Mouse (Mus musculus) hindbrain, embryonic 10.5 days (tissue): ENCODE data around the gene Ipo5. TPM values are rescaled to one million over a fixed set of nuclear protein-coding genes. Genes with fewer than 3 reads are reported as not detected.

ENCODE experiments used
- DNase-seq: peaks from one replicate; pipeline ENCODE4 v3.0.0-alpha.2; 2017; ENCODE audit warnings: low spot score
- H3K27ac ChIP-seq: fragments of 300-500 bp; sonication (generic); 2 replicates; pipeline ENCODE4 v1.5.1; 2016; ENCODE audit warnings: mild to moderate bottlenecking, moderate library complexity
- H3K27me3 ChIP-seq: fragments of 300-500 bp; sonication (generic); 2 replicates; pipeline ENCODE4 v1.6.1; 2016; ENCODE audit warnings: mild to moderate bottlenecking; ENCODE audit not compliant: poor library complexity, insufficient read depth, severe bottlenecking
- H3K36me3 ChIP-seq: fragments of 300-500 bp; sonication (generic); 2 replicates; pipeline ENCODE4 v1.6.1; 2016; ENCODE audit warnings: mild to moderate bottlenecking, moderate library complexity
- H3K4me1 ChIP-seq: fragments of 300-500 bp; sonication (generic); replicated peaks from 2 replicates; pipeline ENCODE4 v1.6.1; 2016; ENCODE audit warnings: mild to moderate bottlenecking
- H3K4me3 ChIP-seq: fragments of 300-500 bp; sonication (generic); 2 replicates; pipeline ENCODE4 v1.5.1; 2016; ENCODE audit warnings: mild to moderate bottlenecking, moderate library complexity
- H3K9me3 ChIP-seq: fragments of 300-500 bp; sonication (generic); 2 replicates; pipeline ENCODE4 v1.6.1; 2016; ENCODE audit warnings: mild to moderate bottlenecking, moderate library complexity
- WGBS: fragments of 180-500 bp; shearing (Covaris S2); methylation state at CpG from one replicate; pipeline ENCODE4 v1.1.7; 2016; 5-methylcytosine and 5-hydroxymethylcytosine counted together
- polyA plus RNA-seq: library from polyadenylated mRNA; unstranded; fragments of >200 nt; fragmentation: Nextera tagmentation; extraction: Ambion mirVana; gene quantifications from 2 replicates; pipeline ENCODE4 v1.2.1, GENCODE M21; 2016

The Ipo5 gene
- polyA plus RNA-seq, 1 experiment from 2014 or later: 105 TPM

DNA sequence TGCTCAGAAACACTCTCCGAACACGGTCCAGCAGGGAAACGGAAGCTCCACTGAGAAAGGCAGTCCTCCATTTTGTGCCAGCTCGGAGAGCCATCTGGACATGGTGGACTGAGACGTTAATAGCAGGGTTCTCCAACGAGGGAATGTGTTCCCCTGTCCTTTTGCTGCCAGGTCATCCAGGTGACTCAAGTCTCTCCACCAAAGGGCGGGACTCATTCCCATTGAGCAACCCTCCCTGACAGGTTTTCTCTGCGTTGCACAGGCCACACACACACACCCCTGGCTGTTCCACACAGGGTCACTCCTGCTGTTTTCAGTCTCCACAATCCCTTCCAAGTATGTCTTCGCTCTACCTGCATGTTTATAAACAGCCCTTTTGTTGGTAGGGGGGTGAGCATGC is 30.0 kb upstream of the Ipo5 start:
- H3K4me3 ChIP-seq: no peak overlapping the region
- no peak for DNase-seq
- H3K4me1 ChIP-seq: peaks cover 13% of the 10 kb centered on the region
- 87% methylated on average over 9 of the region's 9 CpGs for WGBS
- H3K27me3 ChIP-seq: no peaks in the 10 kb centered on the region
- no peaks in the 10 kb centered on the region for H3K36me3 ChIP-seq
- no peaks in the 10 kb centered on the region for H3K9me3 ChIP-seq
- no peak overlapping the region for H3K27ac ChIP-seq

DNA sequence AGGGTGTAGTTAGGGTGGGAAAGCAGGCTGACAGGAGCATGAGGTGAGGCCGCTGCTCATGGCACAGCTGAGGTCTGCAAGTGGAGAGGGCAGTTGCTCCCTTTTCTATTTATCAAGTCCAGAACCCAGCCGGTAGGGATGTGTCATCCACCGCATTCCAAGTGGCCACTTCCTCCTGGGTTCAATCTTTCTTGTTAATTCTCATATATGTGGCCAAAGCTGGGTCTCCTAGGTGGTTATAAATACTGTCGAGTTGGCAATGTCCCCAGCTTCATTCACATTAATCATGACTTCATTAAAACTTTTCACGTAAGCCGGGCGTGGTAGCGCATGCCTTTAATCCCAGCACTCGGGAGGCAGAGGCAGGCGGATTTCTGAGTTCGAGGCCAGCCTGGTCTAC is 22.3 kb upstream of the Ipo5 start:
- H3K4me3 ChIP-seq: no peak overlapping the region
- no peak for DNase-seq

DNA sequence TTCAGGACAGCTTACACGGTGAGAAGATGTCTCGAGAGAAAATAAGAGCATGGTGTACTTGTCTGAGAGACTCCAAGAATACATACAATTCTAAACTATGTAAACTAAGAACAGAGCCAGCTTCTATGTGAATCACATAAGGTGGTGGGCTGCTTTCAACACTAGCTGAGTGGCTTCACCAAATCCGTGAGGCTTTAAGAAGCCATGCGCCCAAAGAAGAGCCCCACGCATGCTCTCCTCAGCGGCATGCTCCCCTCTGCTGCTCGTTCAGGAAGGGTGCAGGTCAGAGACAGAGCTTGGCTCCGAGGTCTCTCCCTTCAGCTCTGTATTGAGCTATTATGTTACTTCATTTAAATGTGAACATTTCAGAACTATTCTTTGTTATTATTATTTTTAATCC is 18.7 kb upstream of the Ipo5 start:
- no peak for DNase-seq
- Histone ChIP-seq H3K4me3 (no peak overlapping the region), H3K27me3 (no peaks in the 10 kb centered on the region), H3K27ac (no peak overlapping the region), H3K36me3 (no peaks in the 10 kb centered on the region), H3K9me3 (no peaks in the 10 kb centered on the region), H3K4me1 (peaks cover 8% of the 10 kb centered on the region)
- WGBS: 80% methylated on average over 8 of the region's 8 CpGs

More for the DNA sequence above, 22.3 kb upstream of the Ipo5 start:
- no peaks in the 10 kb centered on the region for H3K36me3 ChIP-seq
- 91% methylated on average over 11 of the region's 11 CpGs for WGBS
- H3K4me1 ChIP-seq: no peaks in the 10 kb centered on the region
- no peak overlapping the region for H3K27ac ChIP-seq
- H3K27me3 ChIP-seq: no peaks in the 10 kb centered on the region
- H3K9me3 ChIP-seq: no peaks in the 10 kb centered on the region

DNA sequence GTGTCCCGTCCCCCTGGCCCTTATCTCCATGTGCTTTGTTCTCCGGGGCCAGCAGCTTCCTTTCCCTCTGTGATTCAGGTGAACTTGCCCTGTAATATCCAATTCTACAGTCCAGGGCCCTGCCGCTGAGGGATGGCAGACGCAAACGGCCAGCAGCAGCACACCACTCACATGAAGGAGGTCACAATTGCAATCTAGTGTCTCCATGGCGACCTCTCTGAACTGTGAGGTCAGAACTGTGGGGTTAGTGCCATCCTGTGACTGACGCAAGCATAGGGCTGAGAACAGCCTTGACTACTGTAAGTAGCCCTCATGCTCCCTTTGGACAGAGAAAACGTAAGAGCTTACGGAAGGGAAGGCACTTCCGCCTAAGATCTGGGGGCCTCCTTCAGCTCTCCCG is 14.4 kb upstream of the Ipo5 start:
- H3K36me3 ChIP-seq: no peaks in the 10 kb centered on the region
- WGBS: 80% methylated on average over 11 of the region's 11 CpGs
- peaks cover 8% of the 10 kb centered on the region for H3K4me1 ChIP-seq
- no peaks in the 10 kb centered on the region for H3K27me3 ChIP-seq
- H3K4me3 ChIP-seq: no peak overlapping the region
- DNase-seq: no peak
- no peak overlapping the region for H3K27ac ChIP-seq
- H3K9me3 ChIP-seq: no peaks in the 10 kb centered on the region

DNA sequence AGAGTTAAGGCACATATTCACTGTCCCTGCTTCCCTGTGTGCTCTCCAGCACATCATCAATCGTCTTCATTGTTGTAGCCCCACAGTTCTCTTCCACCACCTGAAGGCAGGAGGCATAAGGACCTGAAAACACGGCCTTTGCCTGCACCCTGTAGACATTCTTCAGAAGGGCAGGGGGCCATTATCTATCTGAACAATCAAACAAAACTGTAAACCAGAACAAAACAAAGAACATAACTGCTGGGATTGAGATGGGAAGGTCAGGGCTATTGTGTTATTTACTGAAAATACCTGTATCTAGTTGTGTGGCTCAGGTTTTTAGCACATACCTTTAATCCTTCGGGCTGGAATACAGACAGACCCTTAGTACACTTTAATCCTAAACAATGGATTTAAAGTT is 12.1 kb upstream of the Ipo5 start:
- no peaks in the 10 kb centered on the region for H3K9me3 ChIP-seq
- peaks cover 8% of the 10 kb centered on the region for H3K4me1 ChIP-seq
- H3K27me3 ChIP-seq: no peaks in the 10 kb centered on the region
- H3K4me3 ChIP-seq: no peak overlapping the region
- no peak overlapping the region for H3K27ac ChIP-seq
- WGBS: 74% methylated on average over 3 of the region's 3 CpGs
- H3K36me3 ChIP-seq: no peaks in the 10 kb centered on the region
- DNase-seq: no peak

DNA sequence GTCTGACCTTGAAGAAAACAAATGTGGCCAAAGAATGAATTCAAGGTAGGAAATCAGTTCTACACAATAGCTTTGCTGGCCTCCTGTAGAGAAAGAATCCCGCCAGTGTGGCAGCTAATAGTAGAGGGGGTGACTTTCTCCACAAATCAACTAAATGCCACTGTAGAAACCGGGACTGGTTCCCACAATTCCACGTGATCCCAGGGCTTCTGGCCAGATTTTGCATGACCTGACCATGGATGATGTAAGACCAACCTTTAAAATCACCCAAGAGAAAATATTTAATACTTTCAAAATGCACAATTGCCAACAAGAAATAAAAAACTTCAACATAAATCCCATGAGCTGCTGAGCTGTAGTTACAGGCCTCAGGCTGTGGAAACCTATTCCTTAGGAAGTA is 1.6 kb upstream of the Ipo5 start:
- Histone ChIP-seq H3K9me3 (no peaks in the 10 kb centered on the region), H3K27me3 (no peaks in the 10 kb centered on the region), H3K27ac (no peak overlapping the region), H3K36me3 (peaks cover 3% of the 10 kb centered on the region; the same call in 1 of the 2 replicates), H3K4me1 (peaks cover 29% of the 10 kb centered on the region), H3K4me3 (no peak overlapping the region)
- 47% methylated on average over 3 of the region's 3 CpGs for WGBS
- DNase-seq: no peak

DNA sequence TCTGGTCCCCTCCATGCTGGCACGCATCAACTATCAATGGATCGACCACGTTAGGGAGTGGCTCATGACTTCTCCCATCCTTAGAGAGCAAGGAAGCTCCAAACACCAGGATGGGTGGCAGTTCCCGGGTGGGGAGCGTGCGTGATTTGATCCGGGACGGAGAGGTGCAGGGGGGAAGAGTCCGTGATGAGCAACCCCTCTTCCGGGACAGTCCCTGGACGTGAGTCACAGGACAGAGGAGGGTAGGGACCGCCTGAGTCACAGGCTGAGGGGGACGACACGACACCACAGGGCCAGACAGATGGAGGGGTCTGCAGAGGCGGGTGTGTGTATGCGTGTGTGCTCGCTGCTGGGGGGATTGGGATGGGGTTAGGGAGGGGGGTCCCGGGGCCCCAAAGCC is 704 bp upstream of the Ipo5 start:
- Histone ChIP-seq H3K4me3 (peak overlapping the region; percentile 85), H3K9me3 (no peaks in the 10 kb centered on the region), H3K27ac (peak overlapping the region; percentile 95), H3K36me3 (peaks cover 8% of the 10 kb centered on the region; the same call in 1 of the 2 replicates), H3K4me1 (peaks cover 29% of the 10 kb centered on the region), H3K27me3 (no peaks in the 10 kb centered on the region)
- under 1% methylated on average over 18 of the region's 18 CpGs for WGBS
- no peak for DNase-seq

DNA sequence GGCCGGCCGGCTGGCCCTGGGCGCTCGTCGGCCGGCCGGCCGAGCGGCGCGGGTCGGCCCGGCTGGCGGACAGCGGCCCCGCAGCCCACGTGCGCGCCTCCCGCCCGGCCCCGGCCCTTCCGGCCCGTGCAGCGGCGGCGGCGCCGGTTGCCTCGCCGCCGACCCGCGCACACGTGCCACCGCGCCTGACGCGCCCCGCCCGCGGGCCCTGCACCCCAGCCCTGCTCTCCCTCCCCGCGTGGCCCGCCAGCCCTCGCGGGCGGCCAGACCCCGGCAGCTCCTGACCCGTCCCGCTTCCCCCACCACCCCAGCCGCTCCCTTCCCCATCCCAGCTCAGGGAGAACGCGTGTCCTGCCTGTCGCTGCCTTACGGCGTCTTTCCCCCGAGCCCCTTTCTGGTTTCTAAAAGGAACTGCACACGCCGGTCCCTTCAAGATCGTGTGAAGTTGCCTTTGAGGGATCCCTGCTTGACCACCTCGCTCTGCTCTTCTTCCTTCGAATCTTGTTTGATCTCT is 421 bp downstream of the Ipo5 start:
- Histone ChIP-seq H3K9me3 (no peaks in the 10 kb centered on the region), H3K36me3 (peaks cover 14% of the 10 kb centered on the region; the same call in 1 of the 2 replicates), H3K4me1 (peaks cover 29% of the 10 kb centered on the region), H3K4me3 (peak overlapping the region; percentile 85), H3K27ac (peak overlapping the region; percentile 95), H3K27me3 (no peaks in the 10 kb centered on the region)
- DNase-seq: peak; percentile 64
- WGBS: under 1% methylated on average over 60 of the region's 63 CpGs

DNA sequence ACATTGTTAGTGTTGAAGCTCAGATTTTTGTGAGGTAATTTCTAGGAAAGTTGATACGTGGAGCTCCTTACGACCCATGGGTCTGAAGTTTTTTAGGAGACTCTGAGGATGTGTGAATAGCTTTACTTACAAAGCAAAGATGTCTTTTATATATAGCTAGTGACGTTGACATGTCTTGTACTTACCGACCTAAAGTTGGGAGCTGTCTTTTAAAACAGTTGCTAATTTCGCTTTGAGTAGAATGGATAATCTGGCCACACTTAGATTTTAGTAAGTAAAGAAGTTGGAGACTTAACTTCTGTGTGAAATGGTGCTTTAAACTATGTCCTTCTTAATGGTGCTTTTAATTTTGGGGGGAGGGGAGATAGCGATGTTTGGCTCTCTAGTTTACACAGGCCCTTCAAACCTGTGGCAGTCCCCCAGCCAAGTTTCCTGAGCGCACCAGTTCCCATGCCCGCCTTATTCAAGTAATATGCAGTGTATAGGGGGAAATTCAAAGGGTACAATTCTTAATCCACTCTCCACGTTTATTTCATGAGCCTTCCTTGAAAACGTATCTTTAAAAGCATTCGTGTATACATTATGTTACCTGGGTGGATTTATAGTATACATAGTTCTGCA is 1.2 kb downstream of the Ipo5 start:
- H3K4me1 ChIP-seq: peaks cover 29% of the 10 kb centered on the region
- peak overlapping the region; percentile 95 for H3K27ac ChIP-seq
- no peaks in the 10 kb centered on the region for H3K27me3 ChIP-seq
- 10% methylated on average over 11 of the region's 11 CpGs for WGBS
- peaks cover 21% of the 10 kb centered on the region for H3K36me3 ChIP-seq
- H3K4me3 ChIP-seq: peak overlapping the region; percentile 85
- no peak for DNase-seq
- no peaks in the 10 kb centered on the region for H3K9me3 ChIP-seq

DNA sequence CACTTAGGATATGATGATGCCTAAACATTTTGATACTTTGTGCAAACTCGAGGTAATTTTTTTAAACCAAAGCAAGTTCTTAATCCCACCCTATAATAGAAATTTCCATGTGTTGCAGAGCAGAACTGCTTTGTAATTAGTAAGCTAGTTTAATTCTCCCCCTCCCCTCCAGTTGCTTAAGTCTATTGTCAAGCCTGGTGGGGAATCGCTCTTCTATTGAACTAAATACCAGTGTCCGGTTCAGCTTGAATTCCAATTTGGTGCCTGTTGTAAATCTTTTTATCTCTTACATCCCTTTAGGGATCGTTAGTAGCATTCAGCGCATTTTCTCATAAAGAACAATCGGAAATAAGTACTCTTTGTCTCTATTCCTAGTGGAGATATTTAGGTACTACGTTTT is 1.9 kb downstream of the Ipo5 start:
- WGBS: 21% methylated on average over 7 of the region's 7 CpGs
- Histone ChIP-seq H3K27me3 (no peaks in the 10 kb centered on the region), H3K27ac (no peak overlapping the region), H3K4me1 (peaks cover 29% of the 10 kb centered on the region), H3K36me3 (peaks cover 28% of the 10 kb centered on the region), H3K9me3 (no peaks in the 10 kb centered on the region), H3K4me3 (peak overlapping the region; percentile 85)
- DNase-seq: no peak

DNA sequence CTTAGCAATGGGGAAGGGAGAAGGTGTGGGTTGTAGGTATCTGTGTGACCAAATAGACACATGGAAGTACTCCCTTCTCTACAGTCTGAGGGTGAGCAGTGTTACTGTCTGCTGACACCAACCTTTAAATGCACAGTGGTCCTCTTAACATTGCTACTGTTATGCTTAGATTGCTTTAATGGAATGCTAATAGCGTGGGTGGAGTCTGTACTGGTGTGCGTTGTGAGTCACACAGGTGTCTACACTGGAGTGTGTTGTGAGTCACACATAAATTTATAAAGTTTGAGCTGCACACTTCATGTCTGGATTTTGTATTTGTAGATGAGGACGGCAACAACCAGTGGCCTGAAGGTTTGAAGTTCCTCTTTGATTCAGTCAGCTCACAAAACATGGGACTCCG is 10.8 kb downstream of the Ipo5 start:
- no peaks in the 10 kb centered on the region for H3K27me3 ChIP-seq
- H3K36me3 ChIP-seq: peaks cover 100% of the 10 kb centered on the region
- H3K4me1 ChIP-seq: no peaks in the 10 kb centered on the region
- no peaks in the 10 kb centered on the region for H3K9me3 ChIP-seq
- H3K27ac ChIP-seq: no peak overlapping the region
- WGBS: 93% methylated on average over 4 of the region's 4 CpGs
- H3K4me3 ChIP-seq: no peak overlapping the region
- DNase-seq: no peak

DNA sequence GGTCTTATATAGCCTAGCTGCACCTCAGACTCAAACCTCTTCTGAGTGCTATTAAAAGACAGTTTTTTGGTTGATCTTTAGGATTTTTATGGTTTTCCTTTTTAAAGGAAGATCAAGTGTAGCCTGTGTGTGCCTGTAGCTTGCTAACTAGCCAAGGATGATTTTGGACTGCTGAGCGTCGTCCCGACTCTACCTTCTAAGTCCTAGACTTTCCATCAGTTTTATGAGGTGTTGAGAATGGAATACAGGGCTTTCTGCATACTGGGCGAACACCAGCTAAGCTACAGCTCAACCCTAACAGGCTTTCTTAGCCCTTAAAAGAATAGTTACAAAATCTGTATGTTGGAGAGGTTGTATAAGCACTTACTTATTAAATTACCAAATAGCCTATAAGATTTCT is 13.0 kb downstream of the Ipo5 start:
- Histone ChIP-seq H3K4me1 (no peaks in the 10 kb centered on the region), H3K27me3 (no peaks in the 10 kb centered on the region), H3K4me3 (no peak overlapping the region), H3K27ac (no peak overlapping the region), H3K9me3 (no peaks in the 10 kb centered on the region), H3K36me3 (peaks cover 99% of the 10 kb centered on the region)
- 98% methylated on average over 4 of the region's 4 CpGs for WGBS
- DNase-seq: no peak

DNA sequence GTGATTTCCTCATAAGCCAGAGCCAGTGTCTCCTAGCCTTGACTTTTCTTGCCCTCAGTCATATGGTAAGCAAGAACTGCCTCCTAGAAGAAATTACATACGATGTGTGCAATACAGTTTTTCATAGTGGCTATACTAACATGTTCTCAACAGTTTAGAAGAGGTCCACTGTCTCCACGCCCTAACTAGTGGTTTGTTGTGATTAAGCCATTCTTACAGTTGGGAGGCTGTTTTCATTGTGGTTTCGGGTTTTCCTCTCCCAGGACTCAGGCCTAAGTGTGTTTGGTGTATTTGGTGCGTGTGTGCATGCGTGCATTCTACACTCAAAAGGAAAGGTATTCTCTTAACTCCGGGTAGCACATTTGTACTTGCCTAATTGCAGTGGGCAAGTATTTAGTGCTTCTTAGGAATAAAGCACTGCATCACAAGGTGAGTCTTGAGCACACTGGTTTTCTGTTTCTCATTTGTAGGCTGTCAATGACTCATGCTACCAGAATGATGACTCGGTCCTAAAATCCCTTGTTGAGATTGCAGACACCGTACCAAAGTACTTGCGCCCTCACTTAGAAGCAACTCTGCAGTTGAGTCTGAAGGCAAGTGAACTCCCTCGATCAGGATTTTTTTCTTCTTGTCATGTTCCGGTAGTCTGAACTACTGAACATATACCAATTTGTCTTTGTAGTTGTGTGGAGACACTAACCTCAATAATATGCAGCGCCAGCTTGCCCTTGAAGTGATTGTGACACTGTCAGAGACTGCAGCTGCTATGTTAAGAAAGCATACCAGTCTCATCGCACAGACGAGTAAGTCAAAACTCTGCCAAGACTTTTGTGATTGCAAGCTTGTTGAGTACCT is 14.9 kb downstream of the Ipo5 start:
- 96% methylated on average over 14 of the region's 14 CpGs for WGBS
- no peak overlapping the region for H3K4me3 ChIP-seq
- no peaks in the 10 kb centered on the region for H3K27me3 ChIP-seq

More for the DNA sequence above, 14.9 kb downstream of the Ipo5 start:
- Histone ChIP-seq H3K4me1 (no peaks in the 10 kb centered on the region), H3K36me3 (peaks cover 99% of the 10 kb centered on the region), H3K27ac (no peak overlapping the region), H3K9me3 (no peaks in the 10 kb centered on the region)
- DNase-seq: no peak
